Mouse (Mus musculus): ENCODE measurements around the gene Kazald1.
A peak's percentile ranks its signal among the peaks of the same experiment; 100 is the strongest.

DNA sequence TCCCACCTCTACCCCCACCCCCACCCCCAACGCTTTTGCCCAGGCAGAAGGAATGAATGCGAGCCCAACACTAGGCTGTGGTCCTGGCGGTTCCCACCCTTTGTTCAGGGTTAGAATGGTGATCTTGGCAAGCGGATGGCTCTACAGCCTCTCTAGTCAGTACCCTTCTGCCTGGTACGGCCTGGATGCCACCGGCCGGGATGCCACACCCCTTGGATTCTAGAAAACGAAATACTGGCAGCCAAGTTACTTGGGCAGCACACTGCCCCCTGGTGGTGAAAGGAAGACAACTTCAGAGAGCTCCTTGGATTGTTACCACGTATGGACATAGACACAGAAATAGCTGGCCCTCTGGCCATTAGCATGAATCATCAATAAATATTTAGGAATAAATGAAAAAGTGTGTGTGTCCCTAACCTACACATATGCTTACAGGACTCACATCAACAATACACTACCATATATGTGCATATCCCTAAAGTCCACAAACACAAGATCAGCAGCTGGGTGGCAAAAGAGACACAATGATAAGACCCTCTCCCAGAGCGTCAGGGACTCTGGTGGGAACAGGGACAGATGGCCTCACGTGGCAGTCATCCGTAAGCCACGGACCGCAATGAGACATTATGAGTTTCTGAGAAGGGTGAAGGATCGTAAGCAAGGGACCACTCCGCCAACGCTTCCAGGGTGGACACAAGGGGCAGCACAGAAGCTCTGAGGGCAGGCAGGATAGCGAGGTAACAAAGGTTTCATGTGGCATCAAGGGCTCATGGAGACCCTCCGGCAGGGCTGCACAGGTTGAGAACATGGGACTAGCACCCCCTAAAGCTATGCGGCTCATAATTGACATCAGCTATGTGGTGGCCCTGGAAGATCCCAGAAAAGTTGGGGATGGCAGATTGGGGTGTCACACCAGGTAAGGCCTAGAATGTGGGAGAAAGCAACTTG lies 44.0 kb upstream of the Kazald1 start:
- TF ChIP-seq POLR2A (IDR thresholded peaks at IDR 0.05; ENCODE audit: insufficient read depth, low read length) (no peak), CTCF (IDR thresholded peaks at IDR 0.05; ENCODE audit: low read depth, low read length) (peak; percentile 67)
